Mouse (Mus musculus) cortical plate, adult 2 months (tissue): ENCODE measurements around the gene Arhgap6.

ENCODE experiments used
- CTCF ChIP-seq: fragments of 200-500 bp; IDR thresholded peaks from 2 replicates; pipeline ENCODE4 v1.5.1; 2011; ENCODE audit warnings: mild to moderate bottlenecking, control low read depth, low read length; ENCODE audit not compliant: insufficient read depth; ENCODE audit errors: extremely low read depth
- POLR2A ChIP-seq: fragments of 200-500 bp; IDR thresholded peaks from 2 replicates; pipeline ENCODE4 v1.6.1; 2011; ENCODE audit warnings: mild to moderate bottlenecking, low read length, control low read depth; ENCODE audit not compliant: insufficient read depth; ENCODE audit errors: extremely low read depth

DNA sequence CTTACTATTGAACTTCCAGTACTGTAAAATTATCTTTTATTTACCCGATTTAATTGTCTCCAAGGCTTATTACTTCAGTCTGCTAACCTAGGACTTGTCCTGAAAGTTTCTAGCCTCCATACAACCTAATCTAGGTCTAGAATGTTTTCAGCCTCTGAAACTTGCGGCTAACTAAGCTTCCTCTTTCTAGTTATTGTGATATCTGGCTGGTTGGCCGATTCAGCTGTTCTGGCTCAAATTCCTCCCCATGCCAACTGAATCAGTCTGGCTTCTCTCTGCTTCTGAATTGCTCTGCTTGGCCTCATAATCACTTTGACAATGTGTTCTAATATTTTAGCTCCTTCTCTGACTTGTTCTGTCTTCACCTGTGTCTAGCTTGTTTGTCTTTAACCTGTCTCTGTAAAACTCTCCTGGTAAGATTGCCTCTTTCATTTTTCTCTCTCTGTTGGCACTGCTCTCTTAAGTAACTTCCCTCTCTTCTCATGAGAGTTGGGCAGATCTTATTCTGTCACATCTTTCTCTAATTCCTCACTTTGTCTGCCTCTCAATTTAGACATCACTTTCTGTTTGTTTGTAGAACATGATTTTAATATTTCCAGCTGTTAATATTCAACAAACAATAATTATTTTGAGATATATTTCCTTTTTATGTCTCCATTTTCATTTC, 531.2 kb downstream of the Arhgap6 start:
- TF ChIP-seq POLR2A: no peak
- TF ChIP-seq CTCF: no peak
